Mouse (Mus musculus): ENCODE measurements around the gene Spint5. TPM values are rescaled to one million over a fixed set of nuclear protein-coding genes. Genes with fewer than 3 reads are reported as not detected.
A peak's percentile ranks its signal among the peaks of the same experiment; 100 is the strongest.
"Not testable (repeated sequence)": the region's sequence is repeated elsewhere in the genome, so short reads cannot be mapped to it uniquely, and the experiment has no call there.

Spint5 gene
- polyA plus RNA-seq, 1 experiment from 2014 or later: not detected

- H3K9me3 ChIP-seq (replicated peaks): no peaks in the 10 kb centered on the region
- no peaks in the 10 kb centered on the region for H3K36me3 ChIP-seq
- no peak overlapping the region for H3K4me3 ChIP-seq (replicated peaks)
- H3K27ac ChIP-seq (replicated peaks): no peak overlapping the region
- no peaks in the 10 kb centered on the region for H3K4me1 ChIP-seq
- H3K4me2 ChIP-seq (replicated peaks): no peak overlapping the region
- H3K9ac ChIP-seq: no peak overlapping the region
- H3K27me3 ChIP-seq: no peaks in the 10 kb centered on the region
- ATAC-seq (ENCODE audit: insufficient number of reproducible peaks, low FRiP score, low TSS enrichment, low read depth): no peak
- 75% methylated on average over 5 of the region's 5 CpGs for WGBS
Observed at GRCm38 (mm10) chr2:164701761-164702160, 13.3 kb upstream of the Spint5 start.

GRCm38 (mm10) chr2:164704235-164704634 lies 10.9 kb upstream of the Spint5 start:
- Histone ChIP-seq H3K27me3 (no peaks in the 10 kb centered on the region), H3K27ac (replicated peaks) (no peak overlapping the region), H3K4me1 (no peaks in the 10 kb centered on the region), H3K9me3 (replicated peaks) (no peaks in the 10 kb centered on the region), H3K4me2 (replicated peaks) (no peak overlapping the region), H3K36me3 (no peaks in the 10 kb centered on the region), H3K4me3 (replicated peaks) (no peak overlapping the region), H3K9ac (no peak overlapping the region)
- no peak for ATAC-seq (ENCODE audit: insufficient number of reproducible peaks, low FRiP score, low TSS enrichment, low read depth)
- WGBS: 79% methylated on average over 5 of the region's 5 CpGs

GRCm38 (mm10) chr2:164705328-164705727 lies 9.8 kb upstream of the Spint5 start:
- Histone ChIP-seq H3K4me2 (replicated peaks) (no peak overlapping the region), H3K36me3 (no peaks in the 10 kb centered on the region), H3K27me3 (no peaks in the 10 kb centered on the region), H3K9me3 (replicated peaks) (no peaks in the 10 kb centered on the region), H3K4me3 (replicated peaks) (no peak overlapping the region), H3K27ac (replicated peaks) (no peak overlapping the region), H3K9ac (no peak overlapping the region), H3K4me1 (no peaks in the 10 kb centered on the region)
- ATAC-seq (ENCODE audit: insufficient number of reproducible peaks, low FRiP score, low TSS enrichment, low read depth): no peak
- WGBS: 83% methylated on average over 6 of the region's 6 CpGs

GRCm38 (mm10) chr2:164705991-164706390 lies 9.1 kb upstream of the Spint5 start:
- WGBS: 81% methylated on average over 14 of the region's 14 CpGs
- no peaks in the 10 kb centered on the region for H3K27me3 ChIP-seq
- H3K4me3 ChIP-seq (replicated peaks): no peak overlapping the region
- no peak overlapping the region for H3K27ac ChIP-seq (replicated peaks)
- H3K4me2 ChIP-seq (replicated peaks): no peak overlapping the region
- no peaks in the 10 kb centered on the region for H3K9me3 ChIP-seq (replicated peaks)
- no peak for ATAC-seq (ENCODE audit: insufficient number of reproducible peaks, low FRiP score, low TSS enrichment, low read depth)
- no peaks in the 10 kb centered on the region for H3K4me1 ChIP-seq
- no peaks in the 10 kb centered on the region for H3K36me3 ChIP-seq
- no peak overlapping the region for H3K9ac ChIP-seq

GRCm38 (mm10) chr2:164716194-164716786 lies 1.2 kb downstream of the Spint5 start:
- not testable (repeated sequence) for H3K27me3 ChIP-seq; H3K36me3 ChIP-seq; H3K4me3 ChIP-seq (replicated peaks); H3K4me2 ChIP-seq (replicated peaks); H3K9me3 ChIP-seq (replicated peaks); H3K4me1 ChIP-seq; H3K9ac ChIP-seq; H3K27ac ChIP-seq (replicated peaks); ATAC-seq (ENCODE audit: insufficient number of reproducible peaks, low FRiP score, low TSS enrichment, low read depth)
- 94% methylated on average over 23 of the region's 23 CpGs for WGBS

- H3K36me3 ChIP-seq: no peaks in the 10 kb centered on the region
- WGBS: 65% methylated on average over 4 of the region's 4 CpGs
- no peaks in the 10 kb centered on the region for H3K27me3 ChIP-seq
- no peaks in the 10 kb centered on the region for H3K4me1 ChIP-seq
- no peak for ATAC-seq (ENCODE audit: insufficient number of reproducible peaks, low FRiP score, low TSS enrichment, low read depth)
- no peak overlapping the region for H3K27ac ChIP-seq (replicated peaks)
- H3K9ac ChIP-seq: no peak overlapping the region
- no peak overlapping the region for H3K4me3 ChIP-seq (replicated peaks)
- H3K9me3 ChIP-seq (replicated peaks): no peaks in the 10 kb centered on the region
- H3K4me2 ChIP-seq (replicated peaks): no peak overlapping the region
Observed at GRCm38 (mm10) chr2:164723276-164723675, 8.2 kb downstream of the Spint5 start.

GRCm38 (mm10) chr2:164725895-164726619 lies 11.0 kb downstream of the Spint5 start:
- H3K4me3 ChIP-seq (replicated peaks): no peak overlapping the region
- H3K9me3 ChIP-seq (replicated peaks): no peaks in the 10 kb centered on the region
- H3K36me3 ChIP-seq: no peaks in the 10 kb centered on the region
- ATAC-seq (ENCODE audit: insufficient number of reproducible peaks, low FRiP score, low TSS enrichment, low read depth): 0 out of 2 replicates have a peak, but pooled peaks have one; percentile 51
- no peak overlapping the region for H3K4me2 ChIP-seq (replicated peaks)
- 17% methylated on average over 6 of the region's 6 CpGs for WGBS
- H3K9ac ChIP-seq: no peak overlapping the region
- H3K4me1 ChIP-seq: no peaks in the 10 kb centered on the region
- no peak overlapping the region for H3K27ac ChIP-seq (replicated peaks)
- no peaks in the 10 kb centered on the region for H3K27me3 ChIP-seq

- Histone ChIP-seq H3K4me3 (replicated peaks) (no peak overlapping the region), H3K4me1 (no peaks in the 10 kb centered on the region), H3K27ac (replicated peaks) (no peak overlapping the region), H3K27me3 (no peaks in the 10 kb centered on the region), H3K36me3 (no peaks in the 10 kb centered on the region), H3K9ac (no peak overlapping the region), H3K4me2 (replicated peaks) (no peak overlapping the region), H3K9me3 (replicated peaks) (no peaks in the 10 kb centered on the region)
- no peak for ATAC-seq (ENCODE audit: insufficient number of reproducible peaks, low FRiP score, low TSS enrichment, low read depth)
- 75% methylated on average over 5 of the region's 5 CpGs for WGBS
Observed at GRCm38 (mm10) chr2:164731719-164732118, 16.6 kb downstream of the Spint5 start.

- no peak overlapping the region for H3K27ac ChIP-seq (replicated peaks)
- WGBS: 88% methylated on average over 2 of the region's 2 CpGs
- H3K36me3 ChIP-seq: no peaks in the 10 kb centered on the region
Observed at GRCm38 (mm10) chr2:164733259-164733658, 18.2 kb downstream of the Spint5 start.

GRCm38 (mm10) chr2:164734839-164735238 lies 19.7 kb downstream of the Spint5 start:
- Histone ChIP-seq H3K4me1 (no peaks in the 10 kb centered on the region), H3K27ac (replicated peaks) (no peak overlapping the region), H3K9ac (no peak overlapping the region), H3K36me3 (no peaks in the 10 kb centered on the region), H3K4me2 (replicated peaks) (no peak overlapping the region), H3K4me3 (replicated peaks) (no peak overlapping the region), H3K9me3 (replicated peaks) (no peaks in the 10 kb centered on the region), H3K27me3 (no peaks in the 10 kb centered on the region)
- 80% methylated on average over 5 of the region's 5 CpGs for WGBS
- no peak for ATAC-seq (ENCODE audit: insufficient number of reproducible peaks, low FRiP score, low TSS enrichment, low read depth)

More at GRCm38 (mm10) chr2:164733259-164733658, 18.2 kb downstream of the Spint5 start:
- no peak overlapping the region for H3K4me3 ChIP-seq (replicated peaks)
- no peaks in the 10 kb centered on the region for H3K4me1 ChIP-seq
- H3K9me3 ChIP-seq (replicated peaks): no peaks in the 10 kb centered on the region
- H3K9ac ChIP-seq: no peak overlapping the region
- no peak overlapping the region for H3K4me2 ChIP-seq (replicated peaks)
- H3K27me3 ChIP-seq: no peaks in the 10 kb centered on the region
- no peak for ATAC-seq (ENCODE audit: insufficient number of reproducible peaks, low FRiP score, low TSS enrichment, low read depth)

- Histone ChIP-seq H3K9ac (no peak overlapping the region), H3K9me3 (replicated peaks) (no peaks in the 10 kb centered on the region), H3K27me3 (no peaks in the 10 kb centered on the region), H3K4me3 (replicated peaks) (no peak overlapping the region), H3K27ac (replicated peaks) (no peak overlapping the region), H3K4me2 (replicated peaks) (no peak overlapping the region), H3K36me3 (no peaks in the 10 kb centered on the region), H3K4me1 (no peaks in the 10 kb centered on the region)
- ATAC-seq (ENCODE audit: insufficient number of reproducible peaks, low FRiP score, low TSS enrichment, low read depth): no peak
- 72% methylated on average over 5 of the region's 5 CpGs for WGBS
Observed at GRCm38 (mm10) chr2:164735446-164735845, 20.3 kb downstream of the Spint5 start.
